Comparison of ENCODE assay signal across 13 mouse cellular contexts in genomic region chrX:130253664-130254063, GRCm38 (mm10).
DNase-seq lines count a peak whose midpoint lies in the region; ATAC-seq and TF ChIP-seq lines count a peak whose summit lies in the region.
"Had no signal": no experiment of that assay in that cellular context is flagged by ENCODE, and none has a peak within 500 bp of the region (broad histone marks: within the 10 kb centered on the region; RNA-seq: fewer than 3 reads in every experiment).

No protein-coding gene starts in this region.

- no peak for TF ChIP-seq CTCF in cerebellum, adult 2 months (IDR thresholded peaks at IDR 0.05; ENCODE audit: borderline replicate concordance, insufficient read depth, low read depth, low read length)

- no peak overlapping the region for H3K4me2 ChIP-seq in midbrain, embryonic 11.5 days
- H3K4me2 ChIP-seq: embryonic facial prominence, embryonic 12.5 days; forebrain, embryonic 13.5 days had no signal

- no peaks in the 10 kb centered on the region for H3K36me3 ChIP-seq in limb, embryonic 10.5 days
- H3K36me3 ChIP-seq in midbrain, embryonic 11.5 days (ENCODE audit: control insufficient read depth, insufficient read depth, low read length): no peaks in the 10 kb centered on the region
- H3K36me3 ChIP-seq: embryonic facial prominence, embryonic 12.5 days had no signal

- peak; percentile 96 for DNase-seq in brain, adult 2 months (ENCODE audit: low read depth, low spot score)
- peak; percentile 77 to 88 for DNase-seq in cerebellum, adult 2 months
- DNase-seq in layer of hippocampus, adult 18-20 months (ENCODE audit: low spot score in 2 of 2): peak; percentile 57 to 85
- DNase-seq in left cerebral cortex, postnatal 36 days (ENCODE audit: low spot score in 2 of 2): peak; percentile 25 to 28
- no peak for DNase-seq in limb, embryonic 10.5 days (ENCODE audit: low spot score)
- DNase-seq in adrenal gland, postnatal 25 days: no peak
- no peak for DNase-seq in midbrain, embryonic 11.5 days (ENCODE audit: low spot score, missing footprints)
- DNase-seq: heart, adult 2 months; kidney, adult 8-10 months; thymus, adult 2 months had no signal

- ATAC-seq in midbrain, embryonic 11.5 days (ENCODE audit: low FRiP score): no peak
- ATAC-seq: forebrain, embryonic 13.5 days had no signal

- WGBS in cerebellum, adult 2 months: 32% methylated on average over 4 of the region's 4 CpGs
- whole genome bisulfite sequencing in limb, embryonic 10.5 days: 92% methylated on average over 4 of the region's 4 CpGs
- WGBS in midbrain, embryonic 11.5 days: 88% methylated on average over 4 of the region's 4 CpGs

- no peaks in the 10 kb centered on the region for H3K27me3 ChIP-seq in cerebellum, adult 2 months (ENCODE audit: control insufficient read depth, insufficient read depth, low read length)
- no peaks in the 10 kb centered on the region for H3K27me3 ChIP-seq in limb, embryonic 10.5 days (ENCODE audit: low read depth, poor library complexity, severe bottlenecking)
- no peaks in the 10 kb centered on the region for H3K27me3 ChIP-seq in midbrain, embryonic 11.5 days (ENCODE audit: control insufficient read depth, insufficient read depth, low read length)
- H3K27me3 ChIP-seq: embryonic facial prominence, embryonic 12.5 days; forebrain, embryonic 13.5 days had no signal

- H3K4me1 ChIP-seq in cerebellum, adult 2 months (ENCODE audit: control insufficient read depth, insufficient read depth, low read length): no peaks in the 10 kb centered on the region
- no peaks in the 10 kb centered on the region for H3K4me1 ChIP-seq in limb, embryonic 10.5 days
- H3K4me1 ChIP-seq in midbrain, embryonic 11.5 days (ENCODE audit: control insufficient read depth, insufficient read depth, low read length): no peaks in the 10 kb centered on the region
- H3K4me1 ChIP-seq: embryonic facial prominence, embryonic 12.5 days; forebrain, embryonic 13.5 days had no signal

- no peaks in the 10 kb centered on the region for H3K9me3 ChIP-seq in limb, embryonic 10.5 days (replicated peaks)
- H3K9me3 ChIP-seq in midbrain, embryonic 11.5 days (ENCODE audit: control insufficient read depth, low read length): no peaks in the 10 kb centered on the region
- H3K9me3 ChIP-seq: embryonic facial prominence, embryonic 12.5 days; forebrain, embryonic 13.5 days had no signal

- no peak overlapping the region for H3K9ac ChIP-seq in midbrain, embryonic 11.5 days (ENCODE audit: low read length)
- H3K9ac ChIP-seq: embryonic facial prominence, embryonic 12.5 days; forebrain, embryonic 13.5 days had no signal

- TF ChIP-seq POLR2A in cerebellum, adult 2 months (IDR thresholded peaks at IDR 0.05; ENCODE audit: borderline replicate concordance, insufficient read depth, low read length): no peak

- H3K27ac ChIP-seq in cerebellum, adult 2 months (ENCODE audit: insufficient read depth, low read length): no peak overlapping the region
- no peak overlapping the region for H3K27ac ChIP-seq in limb, embryonic 10.5 days
- H3K27ac ChIP-seq in midbrain, embryonic 11.5 days (ENCODE audit: low read depth, low read length): no peak overlapping the region
- H3K27ac ChIP-seq: embryonic facial prominence, embryonic 12.5 days; forebrain, embryonic 13.5 days; heart, adult 2 months; macrophage had no signal

- intact Hi-C loops in left cerebral cortex, postnatal 36 days (cut with DNase I): no loop called here

- no peak overlapping the region for H3K4me3 ChIP-seq in cerebellum, adult 2 months (replicated peaks; ENCODE audit: insufficient read depth, low read depth, low read length)
- H3K4me3 ChIP-seq in limb, embryonic 10.5 days: no peak overlapping the region
- no peak overlapping the region for H3K4me3 ChIP-seq in midbrain, embryonic 11.5 days (ENCODE audit: low read depth, low read length)
- H3K4me3 ChIP-seq: embryonic facial prominence, embryonic 12.5 days; forebrain, embryonic 13.5 days; heart, adult 2 months had no signal

Comparison
In these comparisons a context has a peak if more than half of its experiments do, and no peak if none do; other contexts are left out.
1. DNase-seq: peak in brain, adult 2 months (single experiment), cerebellum, adult 2 months (2 of 2), layer of hippocampus, adult 18-20 months (2 of 2) and left cerebral cortex, postnatal 36 days (2 of 2); none in limb, embryonic 10.5 days (single experiment), adrenal gland, postnatal 25 days (single experiment) and midbrain, embryonic 11.5 days (single experiment).